Mouse (Mus musculus): ENCODE measurements around the gene Arl13b. TPM values are rescaled to one million over a fixed set of nuclear protein-coding genes. Genes with fewer than 3 reads are reported as not detected.

Arl13b gene
- total RNA-seq, 2 experiments from 2014 or later = 6.6 to 9.8 TPM

GRCm38 (mm10) chr16:62745875-62746274, 101.0 kb downstream of the Arl13b start:
- intact Hi-C loops (cut with DNase I) = loop anchor here (10.0 kb wide), 1 partner anchor 241 kb away; no protein-coding TSS in a partner anchor
- peak in 1 of 2 experiments; percentile 21 for DNase-seq (ENCODE audit: low spot score in 2 of 2)

Small RNA genes within 50 kb of the gene (microRNA-seq; reads per million reads assigned to microRNA genes)
- gene Gm25986 = 0 reads per million in 2 experiments

Other genes with a start within 250 kb of the Arl13b start
- gene Nsun3, start 60.2 kb downstream of the Arl13b start, total RNA-seq (2021) = 10 to 100 TPM; 11.8 to 11.9 TPM
- not detected for gene Stx19, start 32.4 kb downstream of the Arl13b start, total RNA-seq (2021)
- gene Pros1, start 7.3 kb upstream of the Arl13b start, total RNA-seq (2021) = 10 to 100 TPM in 1 of 2 experiments, 1 to 10 TPM in 1; 9.6 to 10.3 TPM

Data from left cerebral cortex, postnatal 14 days (tissue).